Mouse (Mus musculus) forebrain, embryonic 16.5 days (tissue): ENCODE measurements at regions not wholly inside any gene's neighbourhood (a gene's known extent, or its start where the extent isn't known, plus 50 kb on each side); places are given as distances from the start of the nearest gene placed in this dataset.

Experiments used
- ATAC-seq: fragments of 200-750 bp; cut with Nextera tagmentation; 2 replicates; pipeline ENCODE4 v1.8.0; 2017; ENCODE audit warnings: mild to moderate bottlenecking, moderate library complexity
- H3K27ac ChIP-seq: fragments of 300-500 bp; sonication (generic); 2 replicates; pipeline ENCODE4 v1.5.1; 2014; ENCODE audit warnings: low read length, control low read depth
- H3K27me3 ChIP-seq: fragments of 300-500 bp; sonication (generic); replicated peaks from 2 replicates; pipeline ENCODE4 v1.6.1; 2014; ENCODE audit warnings: low read length; ENCODE audit not compliant: control insufficient read depth, insufficient read depth
- H3K36me3 ChIP-seq: fragments of 300-500 bp; sonication (generic); 2 replicates; pipeline ENCODE4 v1.6.1; 2014; ENCODE audit not compliant: control insufficient read depth, insufficient read depth
- H3K4me1 ChIP-seq: fragments of 300-500 bp; sonication (generic); replicated peaks from 2 replicates; pipeline ENCODE4 v1.6.1; 2014; ENCODE audit warnings: low read length; ENCODE audit not compliant: control insufficient read depth, insufficient read depth
- H3K4me2 ChIP-seq: fragments of 300-500 bp; sonication (generic); 2 replicates; pipeline ENCODE4 v1.6.1; 2014; ENCODE audit warnings: mild to moderate bottlenecking, low read length, control low read depth
- H3K4me3 ChIP-seq: fragments of 300-500 bp; sonication (generic); replicated peaks from 2 replicates; pipeline ENCODE4 v1.5.1; 2014; ENCODE audit warnings: mild to moderate bottlenecking, low read length, control low read depth
- H3K9ac ChIP-seq: fragments of 300-500 bp; sonication (generic); replicated peaks from 2 replicates; pipeline ENCODE4 v1.6.1; 2014; ENCODE audit warnings: low read depth, low read length, control low read depth
- H3K9me3 ChIP-seq: fragments of 300-500 bp; sonication (generic); 2 replicates; pipeline ENCODE4 v1.6.1; 2016; ENCODE audit warnings: low read length; ENCODE audit not compliant: control insufficient read depth
- WGBS: fragments of 180-500 bp; shearing (Covaris S2); extraction: QIAGEN DNeasy Blood & Tissue Kit; methylation state at CpG from one replicate; pipeline ENCODE4 v1.1.7; 2014; 5-methylcytosine and 5-hydroxymethylcytosine counted together

GRCm38 (mm10) chr6:19015868-19016267, 149.8 kb downstream of the Ankrd7 start:
- peak; percentile 72 for ATAC-seq

DNA sequence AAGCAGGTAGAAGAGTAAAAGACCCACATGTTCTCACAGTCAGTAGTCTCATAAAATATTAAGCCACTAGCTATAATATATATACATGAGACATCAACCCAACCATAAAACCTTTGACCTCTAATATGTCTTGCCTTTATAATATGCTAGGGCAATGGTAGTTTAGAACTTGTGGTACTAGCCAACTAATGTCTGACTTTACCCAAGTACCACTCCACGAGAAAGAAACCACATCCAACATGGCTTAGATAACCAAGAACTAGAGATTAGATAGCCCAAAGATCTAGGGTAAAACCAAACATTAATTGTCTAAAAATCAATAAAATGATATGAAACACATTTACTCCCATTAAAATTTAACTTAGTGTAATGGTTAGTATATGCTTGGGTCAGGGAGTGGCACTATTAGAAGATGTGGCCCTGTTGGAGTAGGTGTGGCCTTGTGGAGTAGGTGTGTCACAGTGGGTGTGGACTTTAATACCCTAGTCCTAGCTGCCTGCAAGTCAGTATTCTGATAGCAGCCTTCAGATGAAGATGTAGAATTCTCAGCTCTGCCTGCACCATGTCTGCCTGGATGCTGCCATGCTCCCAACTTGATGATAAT, 152.2 kb downstream of the Ankrd7 start:
- H3K4me3 ChIP-seq, result no peak overlapping the region
- no peaks in the 10 kb centered on the region for H3K36me3 ChIP-seq
- H3K4me1 ChIP-seq, result no peaks in the 10 kb centered on the region
- no peak overlapping the region for H3K27ac ChIP-seq
- no peak for ATAC-seq
- no peaks in the 10 kb centered on the region for H3K27me3 ChIP-seq
- H3K9me3 ChIP-seq, result no peaks in the 10 kb centered on the region
- no peak overlapping the region for H3K4me2 ChIP-seq
- H3K9ac ChIP-seq, result no peak overlapping the region
- 87% methylated on average over 1 of the region's 1 CpGs for WGBS

More at GRCm38 (mm10) chr6:19015868-19016267, 149.8 kb downstream of the Ankrd7 start:
- 90% methylated on average over 1 of the region's 1 CpGs for WGBS
- H3K27ac ChIP-seq, result no peak overlapping the region
- H3K4me1 ChIP-seq, result no peaks in the 10 kb centered on the region
- H3K36me3 ChIP-seq, result no peaks in the 10 kb centered on the region
- no peaks in the 10 kb centered on the region for H3K27me3 ChIP-seq
- H3K9me3 ChIP-seq, result no peaks in the 10 kb centered on the region
- no peak overlapping the region for H3K4me3 ChIP-seq
- H3K9ac ChIP-seq, result no peak overlapping the region
- no peak overlapping the region for H3K4me2 ChIP-seq

DNA sequence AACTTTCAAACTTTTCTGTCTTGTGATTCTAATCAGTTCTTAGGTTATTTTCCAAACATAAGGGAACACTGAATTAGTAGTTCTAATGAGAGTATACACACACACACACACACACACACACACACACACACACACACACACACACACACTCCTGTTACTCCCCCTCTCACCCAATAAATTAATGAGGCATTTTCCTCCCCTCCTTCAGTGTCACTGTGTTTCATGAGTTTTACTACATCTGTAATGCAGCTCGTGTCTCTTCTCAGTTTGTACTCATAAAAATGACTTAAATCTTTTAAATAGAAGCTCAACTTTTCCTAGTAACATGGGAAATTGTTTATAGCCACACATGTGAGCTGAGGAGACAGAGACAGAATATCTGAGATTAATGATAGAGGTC, 168.2 kb downstream of the Ankrd7 start:
- Histone ChIP-seq H3K27me3 (no peaks in the 10 kb centered on the region), H3K27ac (no peak overlapping the region), H3K9me3 (no peaks in the 10 kb centered on the region), H3K4me2 (no peak overlapping the region), H3K4me3 (no peak overlapping the region), H3K9ac (no peak overlapping the region), H3K36me3 (no peaks in the 10 kb centered on the region), H3K4me1 (no peaks in the 10 kb centered on the region)
- 72% methylated on average over 1 of the region's 1 CpGs for WGBS
- ATAC-seq, result no peak
